Comparison of ENCODE assay signal across 12 mouse cellular contexts in the genomic region with DNA sequence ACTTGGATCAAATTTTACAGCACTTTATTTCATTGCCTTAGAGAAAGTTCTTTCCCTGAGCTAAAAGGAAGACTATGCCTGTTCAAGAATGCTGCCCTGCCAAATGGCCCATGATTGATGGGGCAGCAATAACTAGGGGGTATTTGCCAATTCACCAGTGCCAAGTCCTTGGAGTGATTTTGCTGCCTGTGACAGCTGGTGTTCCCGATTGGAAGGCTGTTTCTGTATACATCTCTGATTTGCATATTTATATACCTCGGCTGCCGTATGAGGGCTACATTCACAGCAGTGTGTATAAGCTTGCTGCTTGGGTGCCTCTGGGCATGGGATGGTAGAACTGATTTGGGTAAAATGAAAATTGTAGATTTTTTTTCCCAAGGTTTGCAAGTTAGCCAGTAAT.
A peak's percentile ranks its signal among the peaks of the same experiment; 100 is the strongest.
DNase-seq lines count a peak whose midpoint lies in the region; ATAC-seq lines count a peak whose summit lies in the region.
"Had no signal": no experiment of that assay in that cellular context is flagged by ENCODE, and none has a peak within 500 bp of the region (broad histone marks: within the 10 kb centered on the region; RNA-seq: fewer than 3 reads in every experiment).

No protein-coding gene starts in this region.

- no peak overlapping the region for H3K9ac ChIP-seq in hindbrain, embryonic 15.5 days

- H3K4me3 ChIP-seq in hindbrain, embryonic 15.5 days: no peak overlapping the region
- no peak overlapping the region for H3K4me3 ChIP-seq in heart, embryonic 10.5 days

- peak; percentile 25 to 48 for DNase-seq in frontal cortex, adult 2 months (ENCODE audit: extremely low spot score in 1 of 2, low spot score in 1 of 2)
- no peak for DNase-seq in frontal cortex, postnatal 14 days (ENCODE audit: low spot score in 2 of 2)
- DNase-seq in Muller cell, postnatal 12 days (ENCODE audit: inconsistent ontology term): peak; percentile 12
- peak; percentile 60 for DNase-seq in cerebellum, adult 8-10 months
- DNase-seq in heart, embryonic 10.5 days (ENCODE audit: low spot score): no peak
- DNase-seq in spleen, adult 12 weeks (ENCODE audit: low spot score): no peak
- DNase-seq: liver; thymus, adult 18-20 months had no signal

- H3K9me3 ChIP-seq in hindbrain, embryonic 15.5 days: no peaks in the 10 kb centered on the region
- H3K9me3 ChIP-seq in heart, embryonic 10.5 days: no peaks in the 10 kb centered on the region

- no peak overlapping the region for H3K27ac ChIP-seq in hindbrain, embryonic 15.5 days (replicated peaks)
- no peak overlapping the region for H3K27ac ChIP-seq in heart, embryonic 10.5 days

- H3K4me1 ChIP-seq in hindbrain, embryonic 15.5 days (replicated peaks): peaks cover 7% of the 10 kb centered on the region; the same call in 1 of the 2 replicates
- H3K4me1 ChIP-seq in heart, embryonic 10.5 days: no peaks in the 10 kb centered on the region

- peak; percentile 78 for ATAC-seq in hindbrain, embryonic 15.5 days (ENCODE audit: low FRiP score, low read depth)
- no peak for ATAC-seq in CD4-positive, CD25-positive, alpha-beta regulatory T cell, adult 4 months
- ATAC-seq: intestine, embryonic 16.5 days had no signal

- H3K4me2 ChIP-seq in hindbrain, embryonic 15.5 days: no peak overlapping the region
- H3K4me2 ChIP-seq: heart, embryonic 11.5 days had no signal

- H3K27me3 ChIP-seq in hindbrain, embryonic 15.5 days: no peaks in the 10 kb centered on the region
- no peaks in the 10 kb centered on the region for H3K27me3 ChIP-seq in heart, embryonic 10.5 days (ENCODE audit: insufficient read depth, poor library complexity, severe bottlenecking)

- H3K36me3 ChIP-seq in hindbrain, embryonic 15.5 days: no peaks in the 10 kb centered on the region
- no peaks in the 10 kb centered on the region for H3K36me3 ChIP-seq in heart, embryonic 10.5 days

- WGBS in hindbrain, embryonic 15.5 days: 16% methylated on average over 3 of the region's 3 CpGs
- WGBS in heart, embryonic 10.5 days: 84% methylated on average over 3 of the region's 3 CpGs

Comparison
In these comparisons a context has a peak if more than half of its experiments do, and no peak if none do; other contexts are left out.
1. DNase-seq: peak in frontal cortex, adult 2 months (2 of 2), Muller cell, postnatal 12 days (single experiment) and cerebellum, adult 8-10 months (single experiment); none in frontal cortex, postnatal 14 days (0 of 2), heart, embryonic 10.5 days (single experiment) and spleen, adult 12 weeks (single experiment).